Mouse (Mus musculus): ENCODE data around the gene Hist1h4n. TPM values are rescaled to one million over a fixed set of nuclear protein-coding genes. Genes with fewer than 3 reads are reported as not detected.
"Not testable (repeated sequence)": the region's sequence is repeated elsewhere in the genome, so short reads cannot be mapped to it uniquely, and the experiment has no call there.

Hist1h4n gene
- polyA plus RNA-seq, 1 experiment from 2014 or later: 9.7 TPM

- DNase-seq (ENCODE audit: low spot score): peak; percentile 10
- no peaks in the 10 kb centered on the region for H3K27me3 ChIP-seq (ENCODE audit: insufficient read depth, poor library complexity, severe bottlenecking)
- WGBS: 87% methylated on average over 10 of the region's 10 CpGs
- 0 out of 2 replicates have a peak, but pooled peaks cover 3% of the 10 kb centered on the region for H3K4me1 ChIP-seq (replicated peaks)
- H3K27ac ChIP-seq: peak overlapping the region; percentile 42; the same call in 1 of the 2 replicates
- no peaks in the 10 kb centered on the region for H3K36me3 ChIP-seq
- H3K4me3 ChIP-seq: 0 out of 2 replicates have a peak overlapping the region, but pooled peaks have one; percentile 3
- no peaks in the 10 kb centered on the region for H3K9me3 ChIP-seq
These were observed 1.7 kb downstream of the Hist1h4n start for GRCm38 (mm10) chr13:21830344-21830743.

- Histone ChIP-seq H3K27ac (no peak overlapping the region), H3K36me3 (no peaks in the 10 kb centered on the region), H3K4me3 (no peak overlapping the region), H3K4me1 (replicated peaks) (0 out of 2 replicates have a peak, but pooled peaks cover 3% of the 10 kb centered on the region), H3K9me3 (no peaks in the 10 kb centered on the region), H3K27me3 (ENCODE audit: insufficient read depth, poor library complexity, severe bottlenecking) (no peaks in the 10 kb centered on the region)
- 86% methylated on average over 3 of the region's 3 CpGs for WGBS
- DNase-seq (ENCODE audit: low spot score): no peak
These were observed 3.5 kb downstream of the Hist1h4n start for GRCm38 (mm10) chr13:21828511-21828910.

GRCm38 (mm10) chr13:21820082-21820890 is 11.7 kb downstream of the Hist1h4n start:
- not testable (repeated sequence) for H3K9me3 ChIP-seq; H3K4me3 ChIP-seq; H3K27me3 ChIP-seq (ENCODE audit: insufficient read depth, poor library complexity, severe bottlenecking); H3K36me3 ChIP-seq; H3K4me1 ChIP-seq (replicated peaks); H3K27ac ChIP-seq; DNase-seq (ENCODE audit: low spot score)
- WGBS: 71% methylated on average over 8 of the region's 16 CpGs

- DNase-seq (ENCODE audit: low spot score); H3K36me3 ChIP-seq; H3K4me1 ChIP-seq (replicated peaks); H3K9me3 ChIP-seq; H3K27me3 ChIP-seq (ENCODE audit: insufficient read depth, poor library complexity, severe bottlenecking): not testable (repeated sequence)
- H3K4me3 ChIP-seq: peak overlapping the region; percentile 39
- 0% methylated on average over 14 of the region's 14 CpGs for WGBS
- H3K27ac ChIP-seq: peak overlapping the region; percentile 69; the same call in 1 of the 2 replicates
These were observed 19.9 kb downstream of the Hist1h4n start for GRCm38 (mm10) chr13:21812092-21812491.

- not testable (repeated sequence) for H3K36me3 ChIP-seq; H3K27me3 ChIP-seq (ENCODE audit: insufficient read depth, poor library complexity, severe bottlenecking); H3K4me1 ChIP-seq (replicated peaks); H3K9me3 ChIP-seq; DNase-seq (ENCODE audit: low spot score)
- no CpG with 5 or more reads among the region's 24 CpGs for WGBS
- peak within 1 kb of the TSS; percentile 69; the same call in 1 of the 2 replicates for H3K27ac ChIP-seq
- peak within 1 kb of the TSS; percentile 39 for H3K4me3 ChIP-seq
These were observed 20.5 kb downstream of the Hist1h4n start, which contains the start of gene Hist1h4m for GRCm38 (mm10) chr13:21811539-21811938. Gene Hist1h4m, plus strand, starts transcription at chr13:21811746.

- H3K4me3 ChIP-seq; H3K9me3 ChIP-seq; H3K27me3 ChIP-seq (ENCODE audit: insufficient read depth, poor library complexity, severe bottlenecking); DNase-seq (ENCODE audit: low spot score); H3K36me3 ChIP-seq; H3K4me1 ChIP-seq (replicated peaks); H3K27ac ChIP-seq: not testable (repeated sequence)
- no CpG with 5 or more reads among the region's 8 CpGs for WGBS
These were observed 20.9 kb downstream of the Hist1h4n start for GRCm38 (mm10) chr13:21811074-21811473.

- H3K27me3 ChIP-seq (ENCODE audit: insufficient read depth, poor library complexity, severe bottlenecking); H3K4me3 ChIP-seq; DNase-seq (ENCODE audit: low spot score); H3K4me1 ChIP-seq (replicated peaks); H3K27ac ChIP-seq; H3K36me3 ChIP-seq; H3K9me3 ChIP-seq: not testable (repeated sequence)
- WGBS: no CpG with 5 or more reads among the region's 23 CpGs
These were observed 21.9 kb downstream of the Hist1h4n start, which contains the start of the genes Hist1h2bq and Hist1h2ao for GRCm38 (mm10) chr13:21810073-21810472. Gene Hist1h2bq, minus strand, starts transcription at chr13:21810197. Gene Hist1h2ao, plus strand, starts transcription at chr13:21810465.

GRCm38 (mm10) chr13:21803058-21803457 is 28.9 kb downstream of the Hist1h4n start:
- H3K9me3 ChIP-seq; DNase-seq (ENCODE audit: low spot score); H3K36me3 ChIP-seq; H3K27me3 ChIP-seq (ENCODE audit: insufficient read depth, poor library complexity, severe bottlenecking); H3K4me1 ChIP-seq (replicated peaks); H3K4me3 ChIP-seq; H3K27ac ChIP-seq: not testable (repeated sequence)
- WGBS: no CpG with 5 or more reads among the region's 4 CpGs

- H3K4me1 ChIP-seq (replicated peaks); H3K27me3 ChIP-seq (ENCODE audit: insufficient read depth, poor library complexity, severe bottlenecking); H3K9me3 ChIP-seq; H3K36me3 ChIP-seq; H3K4me3 ChIP-seq; H3K27ac ChIP-seq; DNase-seq (ENCODE audit: low spot score): not testable (repeated sequence)
These were observed 34.8 kb downstream of the Hist1h4n start for GRCm38 (mm10) chr13:21797163-21797562.

- H3K27me3 ChIP-seq (ENCODE audit: insufficient read depth, poor library complexity, severe bottlenecking): no peaks in the 10 kb centered on the region
- no peak for DNase-seq (ENCODE audit: low spot score)
- H3K4me3 ChIP-seq: no peak overlapping the region
These were observed 36.4 kb downstream of the Hist1h4n start for GRCm38 (mm10) chr13:21795584-21795983.

GRCm38 (mm10) chr13:21790601-21791283 is 41.3 kb downstream of the Hist1h4n start:
- H3K36me3 ChIP-seq: no peaks in the 10 kb centered on the region
- no peaks in the 10 kb centered on the region for H3K9me3 ChIP-seq
- H3K27me3 ChIP-seq (ENCODE audit: insufficient read depth, poor library complexity, severe bottlenecking): no peaks in the 10 kb centered on the region; the same call in 1 of the 2 replicates
- 6% methylated on average over 18 of the region's 18 CpGs for WGBS
- DNase-seq (ENCODE audit: low spot score): peak; percentile 40
- H3K4me1 ChIP-seq (replicated peaks): peaks cover 35% of the 10 kb centered on the region
- H3K27ac ChIP-seq: peak overlapping the region; percentile 78
- peak overlapping the region; percentile 39 for H3K4me3 ChIP-seq

More at GRCm38 (mm10) chr13:21795584-21795983, 36.4 kb downstream of the Hist1h4n start:
- no peak overlapping the region for H3K27ac ChIP-seq
- no peaks in the 10 kb centered on the region for H3K36me3 ChIP-seq
- H3K4me1 ChIP-seq (replicated peaks): peaks cover 6% of the 10 kb centered on the region
- 92% methylated on average over 7 of the region's 7 CpGs for WGBS
- H3K9me3 ChIP-seq: no peaks in the 10 kb centered on the region

- Histone ChIP-seq H3K27me3 (ENCODE audit: insufficient read depth, poor library complexity, severe bottlenecking) (no peaks in the 10 kb centered on the region; the same call in 1 of the 2 replicates), H3K4me1 (replicated peaks) (peaks cover 39% of the 10 kb centered on the region), H3K36me3 (no peaks in the 10 kb centered on the region), H3K4me3 (no peak overlapping the region), H3K9me3 (no peaks in the 10 kb centered on the region), H3K27ac (no peak overlapping the region)
- DNase-seq (ENCODE audit: low spot score): no peak
- 65% methylated on average over 6 of the region's 6 CpGs for WGBS
These were observed 42.1 kb downstream of the Hist1h4n start for GRCm38 (mm10) chr13:21789925-21790324.

All from hindbrain, embryonic 10.5 days (tissue).